Comparison of ENCODE assay signal across 10 mouse cellular contexts in the genomic region with DNA sequence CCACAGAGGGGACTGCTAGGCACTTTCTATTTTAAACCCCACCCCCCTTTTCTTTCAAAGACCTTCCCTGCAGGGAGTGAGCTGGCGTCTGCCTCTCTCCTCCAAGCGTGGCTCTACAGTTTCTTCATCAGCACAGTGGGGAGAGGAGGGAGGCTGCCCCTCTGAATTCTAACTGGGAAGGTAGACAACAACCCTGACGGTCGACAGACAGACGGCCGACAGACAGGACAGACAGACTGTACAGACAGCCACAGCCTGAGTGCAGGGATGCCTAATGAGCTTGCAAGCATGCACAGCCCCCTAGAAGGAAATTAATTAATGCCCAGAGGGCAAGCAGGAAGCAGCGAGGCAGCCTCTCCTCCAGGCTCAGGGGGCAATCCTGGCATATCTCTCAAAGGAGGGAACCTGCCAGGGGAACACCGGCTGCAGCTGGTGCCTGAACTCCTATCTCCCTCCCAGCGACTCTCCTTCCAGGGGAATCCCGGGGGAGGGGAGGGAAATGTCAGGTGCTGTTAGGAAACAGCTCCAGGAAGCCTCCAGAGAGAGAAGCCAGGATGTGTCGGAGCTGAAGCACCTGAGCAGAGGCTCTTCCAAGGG. TPM values are rescaled to one million over a fixed set of nuclear protein-coding genes. Genes with fewer than 3 reads are reported as not detected.
DNase-seq lines count a peak whose midpoint lies in the region; ATAC-seq lines count a peak whose summit lies in the region.
"Had no signal": no experiment of that assay in that cellular context is flagged by ENCODE, and none has a peak within 500 bp of the region (broad histone marks: within the 10 kb centered on the region; RNA-seq: fewer than 3 reads in every experiment).

No protein-coding gene starts in this region.

- ATAC-seq in heart, embryonic 12.5 days (ENCODE audit: insufficient number of reproducible peaks, low FRiP score) = no peak
- ATAC-seq in midbrain, embryonic 13.5 days = peak; percentile 68

- no peaks in the 10 kb centered on the region for H3K27me3 ChIP-seq in heart, embryonic 12.5 days (replicated peaks)
- no peaks in the 10 kb centered on the region for H3K27me3 ChIP-seq in hindbrain, embryonic 10.5 days (ENCODE audit: insufficient read depth, poor library complexity, severe bottlenecking)
- H3K27me3 ChIP-seq in midbrain, embryonic 13.5 days = no peaks in the 10 kb centered on the region

- H3K27ac ChIP-seq in heart, embryonic 12.5 days (ENCODE audit: poor library complexity, severe bottlenecking) = peak overlapping the region; percentile 72
- peak overlapping the region; percentile 91 for H3K27ac ChIP-seq in hindbrain, embryonic 10.5 days
- peak overlapping the region; percentile 86 for H3K27ac ChIP-seq in midbrain, embryonic 13.5 days

- H3K4me1 ChIP-seq in heart, embryonic 12.5 days (replicated peaks) = peaks cover 61% of the 10 kb centered on the region
- H3K4me1 ChIP-seq in hindbrain, embryonic 10.5 days (replicated peaks) = peaks cover 64% of the 10 kb centered on the region
- peaks cover 37% of the 10 kb centered on the region for H3K4me1 ChIP-seq in midbrain, embryonic 13.5 days (replicated peaks)

- DNase-seq in heart, postnatal 10 days = no peak
- peak; percentile 49 for DNase-seq in embryo, embryonic 10 days (ENCODE audit: low spot score)
- peak; percentile 35 for DNase-seq in hindbrain, embryonic 10.5 days (ENCODE audit: low spot score)
- no peak for DNase-seq in layer of hippocampus, adult 9-10 months (ENCODE audit: low spot score)
- no peak for DNase-seq in left cerebral cortex, adult 18-20 months (ENCODE audit: low spot score in 2 of 2)
- DNase-seq in cerebellum, adult 18-20 months = no peak
- DNase-seq: thymus, postnatal 36 days had no signal

- H3K9me3 ChIP-seq in heart, embryonic 12.5 days (replicated peaks) = 0 out of 2 replicates have a peak, but pooled peaks cover 4% of the 10 kb centered on the region
- no peaks in the 10 kb centered on the region for H3K9me3 ChIP-seq in hindbrain, embryonic 10.5 days
- no peaks in the 10 kb centered on the region for H3K9me3 ChIP-seq in midbrain, embryonic 13.5 days

- H3K36me3 ChIP-seq in heart, embryonic 12.5 days = peaks cover 8% of the 10 kb centered on the region; the same call in 1 of the 2 replicates
- H3K36me3 ChIP-seq in hindbrain, embryonic 10.5 days = peaks cover 9% of the 10 kb centered on the region; the same call in 1 of the 2 replicates
- no peaks in the 10 kb centered on the region for H3K36me3 ChIP-seq in midbrain, embryonic 13.5 days

- H3K4me3 ChIP-seq in heart, embryonic 12.5 days = peak overlapping the region; percentile 5
- peak overlapping the region; percentile 44 for H3K4me3 ChIP-seq in hindbrain, embryonic 10.5 days
- peak overlapping the region; percentile 12; the same call in 1 of the 2 replicates for H3K4me3 ChIP-seq in midbrain, embryonic 13.5 days (replicated peaks)
- H3K4me3 ChIP-seq: myocyte had no signal

- WGBS in heart, embryonic 12.5 days = 3% methylated on average over 11 of the region's 11 CpGs
- WGBS in hindbrain, embryonic 10.5 days = 2% methylated on average over 11 of the region's 11 CpGs
- WGBS in midbrain, embryonic 13.5 days = 2% methylated on average over 11 of the region's 11 CpGs

- peak overlapping the region; percentile 57 for H3K4me2 ChIP-seq in heart, embryonic 12.5 days
- H3K4me2 ChIP-seq in midbrain, embryonic 13.5 days (replicated peaks) = peak overlapping the region; percentile 38

- peak overlapping the region; percentile 45 for H3K9ac ChIP-seq in heart, embryonic 12.5 days
- peak overlapping the region; percentile 42 for H3K9ac ChIP-seq in midbrain, embryonic 13.5 days (replicated peaks)

- intact Hi-C loops in heart, postnatal 10 days (cut with DNase I) = no loop called here

RNA-seq across cellular contexts. Expression of a gene that starts 18.0 kb away (rescaled TPM):
- 18.6 and 19.6 TPM in 2 replicates for polyA plus RNA-seq in heart, embryonic 12.5 days (2016; fragmentation: Nextera tagmentation; extraction: Ambion mirVana)
- total RNA-seq in heart, postnatal 10 days (2021) = 10 to 100 TPM; 12.0 to 12.3 TPM
- 12.6 and 15.0 TPM in 2 replicates for polyA plus RNA-seq in hindbrain, embryonic 10.5 days (2016; fragmentation: Nextera tagmentation; extraction: Ambion mirVana)
- polyA plus RNA-seq in midbrain, embryonic 13.5 days (2015; fragmentation: Nextera tagmentation; extraction: Ambion mirVana) = 8.2 and 11.4 TPM in 2 replicates
- 10 to 100 TPM; 24.2 to 28.0 TPM for total RNA-seq in left cerebral cortex, adult 18-20 months (2021)

RNA-seq across cellular contexts. Expression of a gene that starts 18.1 kb away (rescaled TPM):
- 51.0 and 58.3 TPM in 2 replicates for polyA plus RNA-seq in heart, embryonic 12.5 days (2016; fragmentation: Nextera tagmentation; extraction: Ambion mirVana)
- 10 to 100 TPM; 10.8 to 15.8 TPM for total RNA-seq in heart, postnatal 10 days (2021)
- 36.1 and 47.3 TPM in 2 replicates for polyA plus RNA-seq in hindbrain, embryonic 10.5 days (2016; fragmentation: Nextera tagmentation; extraction: Ambion mirVana)
- 23.0 and 25.2 TPM in 2 replicates for polyA plus RNA-seq in midbrain, embryonic 13.5 days (2015; fragmentation: Nextera tagmentation; extraction: Ambion mirVana)
- total RNA-seq in left cerebral cortex, adult 18-20 months (2021) = 10 to 100 TPM; 23.7 to 24.0 TPM

RNA-seq across cellular contexts. Expression of a gene that starts 56.0 kb away (rescaled TPM):
- 4.3 and 4.6 TPM in 2 replicates for polyA plus RNA-seq in heart, embryonic 12.5 days (2016; fragmentation: Nextera tagmentation; extraction: Ambion mirVana)
- total RNA-seq in heart, postnatal 10 days (2021) = 1 to 10 TPM; 4.3 to 4.5 TPM
- 6.2 and 6.5 TPM in 2 replicates for polyA plus RNA-seq in hindbrain, embryonic 10.5 days (2016; fragmentation: Nextera tagmentation; extraction: Ambion mirVana)
- 20.7 TPM in 2 replicates for polyA plus RNA-seq in midbrain, embryonic 13.5 days (2015; fragmentation: Nextera tagmentation; extraction: Ambion mirVana)
- 10 to 100 TPM; 21.1 to 21.2 TPM for total RNA-seq in left cerebral cortex, adult 18-20 months (2021)

Comparison
In these comparisons a context has a peak if more than half of its experiments do, and no peak if none do; other contexts are left out.
1. DNase-seq: peak in embryo, embryonic 10 days (single experiment) and hindbrain, embryonic 10.5 days (single experiment); none in heart, postnatal 10 days (0 of 2), layer of hippocampus, adult 9-10 months (single experiment), left cerebral cortex, adult 18-20 months (0 of 2) and cerebellum, adult 18-20 months (0 of 2).
2. Peak in every context shown above with its lines, with median percentiles within 50 percentile points of each other: H3K27ac ChIP-seq and H3K4me3 ChIP-seq.